Mouse (Mus musculus): Measurements from ENCODE around the gene Tnpo2. TPM values are rescaled to one million over a fixed set of nuclear protein-coding genes. Genes with fewer than 3 reads are reported as not detected.

Gene Tnpo2
- polyA plus RNA-seq, 1 experiment from 2014 or later, result 8.2 TPM

DNA sequence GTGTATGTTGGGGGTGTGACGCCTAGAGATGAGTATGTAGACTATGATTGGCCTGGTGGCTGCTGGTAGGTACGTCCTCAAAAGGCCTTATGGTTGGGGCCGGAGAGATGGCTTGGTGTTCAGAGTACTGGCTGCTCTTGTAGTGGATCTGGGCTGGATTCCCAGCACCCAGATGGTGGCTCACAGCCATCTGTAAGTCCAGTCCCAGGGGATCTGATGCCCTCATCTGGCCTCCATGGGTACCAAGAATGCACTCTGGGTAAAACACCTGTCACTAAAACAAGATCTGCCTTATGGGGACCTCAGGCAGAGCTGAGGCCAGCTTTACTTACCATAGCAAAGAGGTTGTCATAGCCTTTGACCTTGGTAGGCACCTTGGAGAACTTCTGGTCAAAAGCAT, 12.9 kb upstream of the Tnpo2 start:
- Histone ChIP-seq H3K36me3 (replicated peaks; ENCODE audit: insufficient read depth, low read length) (peaks cover 23% of the 10 kb centered on the region), H3K9ac (replicated peaks) (no peak overlapping the region), H3K27me3 (ENCODE audit: insufficient read depth, low read length) (no peaks in the 10 kb centered on the region), H3K27ac (ENCODE audit: low read depth) (no peak overlapping the region), H3K4me3 (ENCODE audit: low read depth, low read length) (no peak overlapping the region), H3K4me2 (ENCODE audit: low read depth, low read length) (peak overlapping the region; percentile 91; the same call in 1 of the 2 replicates), H3K4me1 (ENCODE audit: insufficient read depth) (peaks cover 28% of the 10 kb centered on the region), H3K9me3 (ENCODE audit: low read length) (no peaks in the 10 kb centered on the region)
- DNase-seq, result no peak
- WGBS (ENCODE audit: insufficient replicate concordance), result 96% methylated on average over 3 of the region's 3 CpGs
- no peak for ATAC-seq
- TF ChIP-seq CTCF (IDR thresholded peaks at IDR 0.05; ENCODE audit: low read depth) (no peak), EP300 (IDR thresholded peaks at IDR 0.05; ENCODE audit: low read depth) (no peak)

GRCm38 (mm10) chr8:85025098-85025932, 11.4 kb upstream of the Tnpo2 start, which contains the start of gene Asna1:
Asna1 (minus strand) TSS chr8:85025281.
- peak within 1 kb of the TSS; percentile 94 for H3K27ac ChIP-seq (ENCODE audit: low read depth)
- peak within 1 kb of the TSS; percentile 76 for H3K9ac ChIP-seq (replicated peaks)
- peak within 1 kb of the TSS; percentile 91 for H3K4me2 ChIP-seq (ENCODE audit: low read depth, low read length)
- ATAC-seq, result peak; percentile 87
- TF ChIP-seq CTCF (IDR thresholded peaks at IDR 0.05; ENCODE audit: low read depth), result no peak
- TF ChIP-seq EP300 (IDR thresholded peaks at IDR 0.05; ENCODE audit: low read depth), result peak; percentile 80
- H3K4me1 ChIP-seq (ENCODE audit: insufficient read depth), result peaks cover 33% of the 10 kb centered on the region
- H3K4me3 ChIP-seq (ENCODE audit: low read depth, low read length), result peak within 1 kb of the TSS; percentile 95
- DNase-seq, result peak; percentile 88
- no peaks in the 10 kb centered on the region for H3K27me3 ChIP-seq (ENCODE audit: insufficient read depth, low read length)
- H3K36me3 ChIP-seq (replicated peaks; ENCODE audit: insufficient read depth, low read length), result peaks cover 31% of the 10 kb centered on the region
- H3K9me3 ChIP-seq (ENCODE audit: low read length), result no peaks in the 10 kb centered on the region
- WGBS (ENCODE audit: insufficient replicate concordance), result 2% methylated on average over 30 of the region's 30 CpGs

DNA sequence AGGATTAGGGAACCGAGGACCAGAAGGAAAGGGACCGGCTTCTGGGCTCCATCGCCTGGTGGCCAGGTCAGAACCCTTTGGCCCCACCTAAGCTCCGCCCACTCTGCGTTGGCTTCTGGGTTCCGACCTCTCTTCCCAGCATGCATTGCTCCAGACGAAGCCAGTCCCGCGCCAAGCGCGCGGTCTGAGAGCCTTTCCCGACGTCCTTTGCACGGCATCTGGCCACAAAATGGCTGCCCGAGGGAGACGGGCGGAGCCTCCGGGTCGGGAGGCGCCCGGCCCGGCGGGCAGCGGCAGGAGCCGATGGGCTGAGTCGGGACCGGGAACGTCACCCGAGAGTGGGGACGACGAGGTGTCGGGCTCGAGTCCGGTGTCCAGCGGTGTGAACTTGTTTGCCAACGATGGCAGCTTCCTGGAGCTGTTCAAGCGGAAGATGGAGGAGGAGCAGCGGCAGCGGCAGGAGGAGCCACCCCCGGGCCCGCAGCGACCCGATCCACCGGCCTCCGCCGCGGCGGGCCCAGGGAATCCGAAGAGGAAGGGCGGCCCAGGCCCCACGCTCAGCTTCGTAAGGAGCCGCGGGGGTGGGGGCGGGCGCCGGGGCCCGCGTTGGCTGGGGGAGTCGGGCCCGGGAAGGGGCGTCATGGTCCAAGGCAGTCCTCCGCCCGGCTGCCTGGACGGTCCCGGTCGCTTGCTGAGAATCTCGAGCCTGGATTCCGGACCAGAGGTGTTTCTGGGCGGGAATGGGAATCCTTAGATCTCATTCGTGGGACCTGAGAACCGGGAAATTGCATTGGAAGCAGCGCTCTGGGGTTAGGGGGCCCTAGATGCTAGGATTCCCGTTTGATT, 9.8 kb upstream of the Tnpo2 start, which contains the start of gene Trir:
Gene Trir (plus strand): TSS at position 154 of the 846 bp plus-strand sequence.
- 0 out of 2 replicates have a peak, but pooled peaks have one; percentile 20 for TF ChIP-seq CTCF (IDR thresholded peaks at IDR 0.05; ENCODE audit: low read depth)
- peak; percentile 57; the same call in 1 of the 2 replicates for TF ChIP-seq EP300 (IDR thresholded peaks at IDR 0.05; ENCODE audit: low read depth)
- under 1% methylated on average over 56 of the region's 75 CpGs for whole genome bisulfite sequencing (ENCODE audit: insufficient replicate concordance)
- Histone ChIP-seq H3K9me3 (ENCODE audit: low read length) (no peaks in the 10 kb centered on the region), H3K27me3 (ENCODE audit: insufficient read depth, low read length) (no peaks in the 10 kb centered on the region), H3K4me3 (ENCODE audit: low read depth, low read length) (peak within 1 kb of the TSS; percentile 95), H3K4me2 (ENCODE audit: low read depth, low read length) (peak within 1 kb of the TSS; percentile 91), H3K9ac (replicated peaks) (peak within 1 kb of the TSS; percentile 98), H3K27ac (ENCODE audit: low read depth) (peak within 1 kb of the TSS; percentile 94), H3K4me1 (ENCODE audit: insufficient read depth) (peaks cover 33% of the 10 kb centered on the region), H3K36me3 (replicated peaks; ENCODE audit: insufficient read depth, low read length) (peaks cover 37% of the 10 kb centered on the region)
- peak; percentile 81 for ATAC-seq
- DNase-seq, result peak; percentile 98

DNA sequence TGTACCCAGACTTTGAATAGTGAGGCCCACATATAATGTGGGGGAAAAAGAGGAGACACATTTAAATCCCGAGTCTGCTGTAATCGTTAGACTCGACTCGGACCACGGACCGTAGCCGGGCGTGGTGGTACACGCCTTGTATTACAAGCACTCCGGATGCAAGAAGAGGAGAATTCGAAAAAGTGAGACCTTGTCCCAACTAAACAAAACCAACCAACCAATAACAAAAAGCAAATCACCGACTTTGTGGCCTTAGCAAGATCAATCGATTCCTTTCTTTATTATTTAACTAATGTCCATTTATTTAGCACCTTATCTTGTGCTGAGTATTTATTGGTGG, 9.2 kb upstream of the Tnpo2 start:
- WGBS (ENCODE audit: insufficient replicate concordance), result under 1% methylated on average over 13 of the region's 13 CpGs
- H3K36me3 ChIP-seq (replicated peaks; ENCODE audit: insufficient read depth, low read length), result peaks cover 38% of the 10 kb centered on the region
- DNase-seq, result peak; percentile 45

GRCm38 (mm10) chr8:85027922-85028321, 8.8 kb upstream of the Tnpo2 start:
- peak overlapping the region; percentile 91 for H3K4me2 ChIP-seq (ENCODE audit: low read depth, low read length)
- peaks cover 42% of the 10 kb centered on the region for H3K36me3 ChIP-seq (replicated peaks; ENCODE audit: insufficient read depth, low read length)
- DNase-seq (no peak), ATAC-seq (no peak)
- TF ChIP-seq EP300 (IDR thresholded peaks at IDR 0.05; ENCODE audit: low read depth), result no peak
- peaks cover 33% of the 10 kb centered on the region for H3K4me1 ChIP-seq (ENCODE audit: insufficient read depth)
- peak overlapping the region; percentile 95 for H3K4me3 ChIP-seq (ENCODE audit: low read depth, low read length)
- no peaks in the 10 kb centered on the region for H3K9me3 ChIP-seq (ENCODE audit: low read length)
- H3K9ac ChIP-seq (replicated peaks), result peak overlapping the region; percentile 98
- 17% methylated on average over 2 of the region's 2 CpGs for WGBS (ENCODE audit: insufficient replicate concordance)
- H3K27me3 ChIP-seq (ENCODE audit: insufficient read depth, low read length), result no peaks in the 10 kb centered on the region
- peak overlapping the region; percentile 94; the same call in 1 of the 2 replicates for H3K27ac ChIP-seq (ENCODE audit: low read depth)

More for the DNA sequence above, 9.2 kb upstream of the Tnpo2 start:
- Histone ChIP-seq H3K4me1 (ENCODE audit: insufficient read depth) (peaks cover 33% of the 10 kb centered on the region), H3K9ac (replicated peaks) (peak overlapping the region; percentile 98), H3K9me3 (ENCODE audit: low read length) (no peaks in the 10 kb centered on the region), H3K27me3 (ENCODE audit: insufficient read depth, low read length) (no peaks in the 10 kb centered on the region), H3K4me2 (ENCODE audit: low read depth, low read length) (peak overlapping the region; percentile 91), H3K4me3 (ENCODE audit: low read depth, low read length) (peak overlapping the region; percentile 95), H3K27ac (ENCODE audit: low read depth) (peak overlapping the region; percentile 94)
- TF ChIP-seq CTCF (IDR thresholded peaks at IDR 0.05; ENCODE audit: low read depth) (no peak), EP300 (IDR thresholded peaks at IDR 0.05; ENCODE audit: low read depth) (no peak)
- ATAC-seq, result no peak

- H3K9me3 ChIP-seq (ENCODE audit: low read length), result no peaks in the 10 kb centered on the region
- DNase-seq (peak; percentile 14), ATAC-seq (no peak)
- peak overlapping the region; percentile 95; the same call in 1 of the 2 replicates for H3K4me3 ChIP-seq (ENCODE audit: low read depth, low read length)
- peaks cover 39% of the 10 kb centered on the region for H3K4me1 ChIP-seq (ENCODE audit: insufficient read depth)
- H3K27ac ChIP-seq (ENCODE audit: low read depth), result no peak overlapping the region
- peak overlapping the region; percentile 91; the same call in 1 of the 2 replicates for H3K4me2 ChIP-seq (ENCODE audit: low read depth, low read length)
- no peak for TF ChIP-seq CTCF (IDR thresholded peaks at IDR 0.05; ENCODE audit: low read depth)
- no peak for TF ChIP-seq EP300 (IDR thresholded peaks at IDR 0.05; ENCODE audit: low read depth)
- H3K27me3 ChIP-seq (ENCODE audit: insufficient read depth, low read length), result no peaks in the 10 kb centered on the region
- peaks cover 38% of the 10 kb centered on the region for H3K36me3 ChIP-seq (replicated peaks; ENCODE audit: insufficient read depth, low read length)
- peak overlapping the region; percentile 98; the same call in 1 of the 2 replicates for H3K9ac ChIP-seq (replicated peaks)
- WGBS (ENCODE audit: insufficient replicate concordance), result 88% methylated on average over 14 of the region's 14 CpGs
These were observed 7.4 kb upstream of the Tnpo2 start for GRCm38 (mm10) chr8:85029271-85029670.

Measured in liver, postnatal 0 days (tissue).